Mouse (Mus musculus) lung, postnatal 0 days (tissue): Measurements from ENCODE around the gene Lcn5.

ENCODE experiments used
- CTCF ChIP-seq: IDR thresholded peaks from 2 replicates; pipeline ENCODE4 v1.5.1; 2016; ENCODE audit warnings: antibody characterized with exemption, mild to moderate bottlenecking
- EP300 ChIP-seq: IDR thresholded peaks from 2 replicates; pipeline ENCODE4 v1.6.1; 2016; ENCODE audit warnings: antibody characterized with exemption, mild to moderate bottlenecking, control low read depth

GRCm38 (mm10) chr2:25706643-25707481, 49.1 kb downstream of the Lcn5 start, which contains the start of gene Bmyc:
- peak; percentile 80 for TF ChIP-seq CTCF
- TF ChIP-seq EP300 = no peak
